Mouse (Mus musculus) hindbrain, embryonic 16.5 days (tissue): Measurements from ENCODE around the gene St5. TPM values are rescaled to one million over a fixed set of nuclear protein-coding genes. Genes with fewer than 3 reads are reported as not detected.

Experiments used
- ATAC-seq: fragments of 200-750 bp; cut with Nextera tagmentation; 2 replicates; pipeline ENCODE4 v1.8.0; 2017; ENCODE audit warnings: moderate TSS enrichment, moderate library complexity
- H3K27ac ChIP-seq: fragments of 300-500 bp; sonication (generic); 2 replicates; pipeline ENCODE4 v1.5.1; 2014; ENCODE audit warnings: low read depth, mild to moderate bottlenecking, control low read depth, low read length, moderate library complexity
- H3K27me3 ChIP-seq: fragments of 300-500 bp; sonication (generic); replicated peaks from 2 replicates; pipeline ENCODE4 v1.6.1; 2014; ENCODE audit warnings: low read length; ENCODE audit not compliant: control insufficient read depth, insufficient read depth
- H3K36me3 ChIP-seq: fragments of 300-500 bp; sonication (generic); 2 replicates; pipeline ENCODE4 v1.6.1; 2014; ENCODE audit warnings: mild to moderate bottlenecking, low read length, moderate library complexity, mixed read lengths; ENCODE audit not compliant: control insufficient read depth, insufficient read depth
- H3K4me1 ChIP-seq: fragments of 300-500 bp; sonication (generic); 2 replicates; pipeline ENCODE4 v1.6.1; 2014; ENCODE audit warnings: low read depth, low read length; ENCODE audit not compliant: control insufficient read depth, insufficient read depth
- H3K4me2 ChIP-seq: fragments of 300-500 bp; sonication (generic); 2 replicates; pipeline ENCODE4 v1.6.1; 2014; ENCODE audit warnings: mild to moderate bottlenecking, low read length, control low read depth, moderate library complexity
- H3K4me3 ChIP-seq: fragments of 300-500 bp; sonication (generic); 2 replicates; pipeline ENCODE4 v1.5.1; 2014; ENCODE audit warnings: mild to moderate bottlenecking, low read length, control low read depth, moderate library complexity
- H3K9ac ChIP-seq: fragments of 300-500 bp; sonication (generic); 2 replicates; pipeline ENCODE4 v1.6.1; 2014; ENCODE audit warnings: low read depth, mild to moderate bottlenecking, control low read depth, low read length, moderate library complexity
- H3K9me3 ChIP-seq: fragments of 300-500 bp; sonication (generic); 2 replicates; pipeline ENCODE4 v1.6.1; 2014; ENCODE audit warnings: mild to moderate bottlenecking, low read length, moderate library complexity; ENCODE audit not compliant: control insufficient read depth
- WGBS: fragments of 180-500 bp; shearing (Covaris S2); extraction: QIAGEN DNeasy Blood & Tissue Kit; methylation state at CpG from one replicate; pipeline ENCODE4 v1.1.7; 2014; 5-methylcytosine and 5-hydroxymethylcytosine counted together
- polyA plus RNA-seq: library from polyadenylated mRNA; unstranded; fragments of >200 nt; fragmentation: Nextera tagmentation; extraction: Ambion mirVana; gene quantifications from 2 replicates; pipeline ENCODE4 v1.2.1, GENCODE M21; 2015

Gene St5
- polyA plus RNA-seq, 1 experiment from 2014 or later: 21.3 TPM

- Histone ChIP-seq H3K27ac (no peak overlapping the region), H3K4me1 (peaks cover 16% of the 10 kb centered on the region), H3K4me2 (no peak overlapping the region), H3K4me3 (no peak overlapping the region), H3K36me3 (no peaks in the 10 kb centered on the region), H3K9me3 (no peaks in the 10 kb centered on the region), H3K9ac (no peak overlapping the region), H3K27me3 (no peaks in the 10 kb centered on the region)
- no peak for ATAC-seq
- 93% methylated on average over 2 of the region's 2 CpGs for WGBS
Observed at GRCm38 (mm10) chr7:109610348-109610747, 93.1 kb downstream of the St5 start.

GRCm38 (mm10) chr7:109609565-109610345 is 93.7 kb downstream of the St5 start:
- ATAC-seq: no peak
- Histone ChIP-seq H3K27me3 (no peaks in the 10 kb centered on the region), H3K4me1 (peaks cover 13% of the 10 kb centered on the region), H3K9me3 (no peaks in the 10 kb centered on the region), H3K27ac (no peak overlapping the region), H3K4me3 (no peak overlapping the region), H3K9ac (no peak overlapping the region), H3K36me3 (no peaks in the 10 kb centered on the region), H3K4me2 (no peak overlapping the region)
- WGBS: 66% methylated on average over 6 of the region's 6 CpGs

GRCm38 (mm10) chr7:109608831-109609230 is 94.6 kb downstream of the St5 start:
- ATAC-seq: no peak
- 90% methylated on average over 6 of the region's 6 CpGs for WGBS

GRCm38 (mm10) chr7:109606994-109607610 is 96.3 kb downstream of the St5 start:
- Histone ChIP-seq H3K4me3 (no peak overlapping the region), H3K4me1 (0 out of 2 replicates have a peak, but pooled peaks cover 4% of the 10 kb centered on the region), H3K9me3 (no peaks in the 10 kb centered on the region), H3K27me3 (no peaks in the 10 kb centered on the region), H3K27ac (no peak overlapping the region), H3K36me3 (no peaks in the 10 kb centered on the region), H3K9ac (no peak overlapping the region), H3K4me2 (no peak overlapping the region)
- ATAC-seq: no peak
- WGBS: 72% methylated on average over 7 of the region's 7 CpGs

More at GRCm38 (mm10) chr7:109608831-109609230, 94.6 kb downstream of the St5 start:
- Histone ChIP-seq H3K4me3 (no peak overlapping the region), H3K4me2 (no peak overlapping the region), H3K27me3 (no peaks in the 10 kb centered on the region), H3K9ac (no peak overlapping the region), H3K4me1 (peaks cover 9% of the 10 kb centered on the region), H3K36me3 (no peaks in the 10 kb centered on the region), H3K9me3 (no peaks in the 10 kb centered on the region), H3K27ac (no peak overlapping the region)

GRCm38 (mm10) chr7:109602562-109602961 is 100.8 kb downstream of the St5 start:
- 76% methylated on average over 5 of the region's 5 CpGs for WGBS

GRCm38 (mm10) chr7:109602022-109602421 is 101.4 kb downstream of the St5 start:
- ATAC-seq: no peak
- Histone ChIP-seq H3K4me1 (no peaks in the 10 kb centered on the region; the same call in 1 of the 2 replicates), H3K27ac (no peak overlapping the region), H3K36me3 (no peaks in the 10 kb centered on the region), H3K4me2 (no peak overlapping the region), H3K9me3 (no peaks in the 10 kb centered on the region), H3K9ac (no peak overlapping the region), H3K4me3 (no peak overlapping the region), H3K27me3 (no peaks in the 10 kb centered on the region)

More at GRCm38 (mm10) chr7:109602562-109602961, 100.8 kb downstream of the St5 start:
- no peaks in the 10 kb centered on the region for H3K9me3 ChIP-seq
- H3K4me3 ChIP-seq: no peak overlapping the region
- H3K27me3 ChIP-seq: no peaks in the 10 kb centered on the region
- no peaks in the 10 kb centered on the region; the same call in 1 of the 2 replicates for H3K4me1 ChIP-seq
- H3K36me3 ChIP-seq: no peaks in the 10 kb centered on the region
- no peak for ATAC-seq
- no peak overlapping the region for H3K27ac ChIP-seq
- H3K4me2 ChIP-seq: no peak overlapping the region
- no peak overlapping the region for H3K9ac ChIP-seq

- Histone ChIP-seq H3K27me3 (no peaks in the 10 kb centered on the region), H3K9me3 (no peaks in the 10 kb centered on the region), H3K4me2 (no peak overlapping the region), H3K9ac (no peak overlapping the region), H3K4me3 (no peak overlapping the region), H3K36me3 (no peaks in the 10 kb centered on the region), H3K4me1 (no peaks in the 10 kb centered on the region; the same call in 1 of the 2 replicates), H3K27ac (no peak overlapping the region)
- ATAC-seq: no peak
- WGBS: 67% methylated on average over 3 of the region's 3 CpGs
Observed at GRCm38 (mm10) chr7:109600702-109601101, 102.7 kb downstream of the St5 start.

- no peak for ATAC-seq
- 99% methylated on average over 4 of the region's 4 CpGs for WGBS
- H3K27ac ChIP-seq: no peak overlapping the region
- no peaks in the 10 kb centered on the region; the same call in 1 of the 2 replicates for H3K4me1 ChIP-seq
- H3K9ac ChIP-seq: no peak overlapping the region
- no peaks in the 10 kb centered on the region for H3K27me3 ChIP-seq
- no peaks in the 10 kb centered on the region for H3K36me3 ChIP-seq
- no peak overlapping the region for H3K4me3 ChIP-seq
- no peaks in the 10 kb centered on the region for H3K9me3 ChIP-seq
- H3K4me2 ChIP-seq: no peak overlapping the region
Observed at GRCm38 (mm10) chr7:109599998-109600397, 103.4 kb downstream of the St5 start.

- Histone ChIP-seq H3K27ac (no peak overlapping the region), H3K9ac (no peak overlapping the region), H3K36me3 (no peaks in the 10 kb centered on the region), H3K27me3 (no peaks in the 10 kb centered on the region), H3K9me3 (no peaks in the 10 kb centered on the region), H3K4me1 (no peaks in the 10 kb centered on the region; the same call in 1 of the 2 replicates), H3K4me2 (no peak overlapping the region), H3K4me3 (no peak overlapping the region)
- ATAC-seq: no peak
- WGBS: 75% methylated on average over 2 of the region's 2 CpGs
Observed at GRCm38 (mm10) chr7:109594845-109595531, 108.4 kb downstream of the St5 start.
